Mouse (Mus musculus): ENCODE measurements around the gene A730071L15Rik. TPM values are rescaled to one million over a fixed set of nuclear protein-coding genes. Genes with fewer than 3 reads are reported as not detected.
A peak's percentile ranks its signal among the peaks of the same experiment; 100 is the strongest.

The A730071L15Rik gene
- polyA plus RNA-seq, 1 experiment = not detected

DNA sequence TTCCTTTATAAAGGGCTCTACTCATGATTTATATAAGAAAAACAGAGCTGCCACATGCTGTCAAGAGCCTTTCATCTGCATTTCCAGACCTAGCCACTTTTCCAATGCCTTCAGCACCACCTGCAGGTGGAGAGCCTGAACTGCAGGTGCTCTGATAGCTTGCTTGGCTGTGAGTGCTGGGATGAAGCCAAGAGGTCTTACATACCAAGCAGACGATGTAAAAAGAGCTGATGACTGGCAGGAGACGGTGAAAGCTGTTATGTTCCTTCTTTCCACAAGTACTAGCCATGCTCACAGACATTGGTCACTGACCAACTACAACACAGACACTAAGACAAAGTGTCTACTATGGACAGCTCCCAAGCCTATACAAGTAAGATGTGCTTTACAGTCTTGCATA, 12.0 kb upstream of the A730071L15Rik start:
- H3K4me3 ChIP-seq (replicated peaks; ENCODE audit: control insufficient read depth, low read depth, low read length) = no peak overlapping the region
- 2% methylated on average over 2 of the region's 2 CpGs for WGBS
- no peaks in the 10 kb centered on the region; the same call in 1 of the 2 replicates for H3K4me1 ChIP-seq (ENCODE audit: control insufficient read depth, insufficient read depth, low read length)
- H3K27ac ChIP-seq (ENCODE audit: control insufficient read depth, insufficient read depth, low read depth, low read length, poor library complexity) = no peak overlapping the region
- TF ChIP-seq POLR2A (IDR thresholded peaks at IDR 0.05; ENCODE audit: borderline replicate concordance, control insufficient read depth, low read depth, low read length) (no peak), CTCF (IDR thresholded peaks at IDR 0.05; ENCODE audit: control insufficient read depth, insufficient read depth, low read length) (peak; percentile 95)

DNA sequence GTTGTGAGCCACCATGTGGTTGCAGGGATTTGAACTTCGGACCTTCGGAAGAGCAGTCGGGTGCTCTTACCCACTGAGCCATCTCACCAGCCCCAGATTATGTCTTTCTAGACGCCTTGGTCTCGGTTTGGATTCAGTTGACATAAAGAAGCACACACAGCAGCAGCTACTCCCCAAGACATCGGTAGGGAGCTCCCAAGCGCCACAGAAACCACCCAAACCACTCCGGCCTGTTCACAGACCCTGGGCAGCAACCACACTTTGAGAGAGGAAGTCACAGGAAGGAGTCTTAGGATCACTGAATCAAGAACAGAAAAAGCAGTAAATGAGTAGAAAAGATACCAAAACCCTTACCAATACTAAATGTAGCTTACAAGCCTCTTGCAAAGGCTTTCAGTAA, 3.0 kb upstream of the A730071L15Rik start:
- WGBS = 41% methylated on average over 8 of the region's 8 CpGs
- TF ChIP-seq CTCF (IDR thresholded peaks at IDR 0.05; ENCODE audit: control insufficient read depth, insufficient read depth, low read length) (no peak), POLR2A (IDR thresholded peaks at IDR 0.05; ENCODE audit: borderline replicate concordance, control insufficient read depth, low read depth, low read length) (no peak)
- H3K4me1 ChIP-seq (ENCODE audit: control insufficient read depth, insufficient read depth, low read length) = peaks cover 1% of the 10 kb centered on the region
- H3K27ac ChIP-seq (ENCODE audit: control insufficient read depth, insufficient read depth, low read depth, low read length, poor library complexity) = no peak overlapping the region
- no peak overlapping the region for H3K4me3 ChIP-seq (replicated peaks; ENCODE audit: control insufficient read depth, low read depth, low read length)

DNA sequence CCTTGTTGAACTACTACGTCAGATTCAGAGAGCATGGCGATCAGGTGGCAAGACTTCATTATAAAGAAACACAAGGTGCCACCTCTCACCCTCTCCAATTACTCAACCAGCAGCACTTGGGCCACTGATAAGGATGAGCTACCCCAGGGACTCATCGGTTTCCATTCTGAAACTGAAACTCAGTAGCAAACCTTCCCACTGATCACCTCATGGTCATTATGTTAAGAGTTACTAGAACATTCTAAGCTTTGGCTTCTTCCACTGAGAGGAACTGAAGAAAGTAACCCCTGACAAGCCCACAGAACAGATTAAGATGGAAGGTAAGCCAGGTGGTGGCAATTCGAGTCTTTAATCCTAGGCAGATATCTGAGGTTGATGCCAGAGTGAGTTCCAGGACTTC, 1.4 kb upstream of the A730071L15Rik start:
- WGBS = 48% methylated on average over 4 of the region's 4 CpGs
- no peak overlapping the region for H3K4me3 ChIP-seq (replicated peaks; ENCODE audit: control insufficient read depth, low read depth, low read length)
- TF ChIP-seq POLR2A (IDR thresholded peaks at IDR 0.05; ENCODE audit: borderline replicate concordance, control insufficient read depth, low read depth, low read length) (no peak), CTCF (IDR thresholded peaks at IDR 0.05; ENCODE audit: control insufficient read depth, insufficient read depth, low read length) (no peak)
- no peak overlapping the region for H3K27ac ChIP-seq (ENCODE audit: control insufficient read depth, insufficient read depth, low read depth, low read length, poor library complexity)
- peaks cover 1% of the 10 kb centered on the region for H3K4me1 ChIP-seq (ENCODE audit: control insufficient read depth, insufficient read depth, low read length)

DNA sequence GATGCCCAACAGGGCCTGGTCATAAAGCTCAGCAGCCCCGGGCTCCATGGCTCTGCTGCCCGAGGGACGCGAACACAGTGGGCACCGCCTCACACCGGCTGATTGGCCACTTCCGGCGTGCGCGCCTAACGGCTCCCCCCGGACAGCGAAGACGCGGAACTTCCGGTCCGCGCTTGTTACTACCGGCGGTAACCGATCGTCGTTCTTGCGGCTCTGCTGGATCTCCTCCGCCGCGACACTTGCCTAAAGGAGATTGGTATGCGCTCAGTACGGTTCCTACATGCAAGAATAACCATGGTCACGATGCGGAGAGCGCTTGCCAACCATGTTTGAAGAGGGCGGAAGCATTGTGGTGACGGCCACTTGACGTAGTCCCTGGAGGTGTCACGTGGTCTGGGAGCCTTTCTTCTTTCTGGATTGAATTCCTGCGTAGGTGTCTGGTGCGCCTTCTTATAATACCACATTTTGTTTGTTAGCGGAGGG, 299 bp downstream of the A730071L15Rik start, which contains the start of gene Nudcd3:
Gene Nudcd3 (minus strand): TSS at position 329 of the 483 bp plus-strand sequence.
- peak within 1 kb of the TSS; percentile 93 for H3K27ac ChIP-seq (ENCODE audit: control insufficient read depth, insufficient read depth, low read depth, low read length, poor library complexity)
- TF ChIP-seq CTCF (IDR thresholded peaks at IDR 0.05; ENCODE audit: control insufficient read depth, insufficient read depth, low read length) (no peak; the same call in 1 of the 2 replicates), POLR2A (IDR thresholded peaks at IDR 0.05; ENCODE audit: borderline replicate concordance, control insufficient read depth, low read depth, low read length) (peak; percentile 79; the same call in 1 of the 2 replicates)
- WGBS = under 1% methylated on average over 39 of the region's 39 CpGs
- peak within 1 kb of the TSS; percentile 78 for H3K4me3 ChIP-seq (replicated peaks; ENCODE audit: control insufficient read depth, low read depth, low read length)
- peaks cover 1% of the 10 kb centered on the region for H3K4me1 ChIP-seq (ENCODE audit: control insufficient read depth, insufficient read depth, low read length)

DNA sequence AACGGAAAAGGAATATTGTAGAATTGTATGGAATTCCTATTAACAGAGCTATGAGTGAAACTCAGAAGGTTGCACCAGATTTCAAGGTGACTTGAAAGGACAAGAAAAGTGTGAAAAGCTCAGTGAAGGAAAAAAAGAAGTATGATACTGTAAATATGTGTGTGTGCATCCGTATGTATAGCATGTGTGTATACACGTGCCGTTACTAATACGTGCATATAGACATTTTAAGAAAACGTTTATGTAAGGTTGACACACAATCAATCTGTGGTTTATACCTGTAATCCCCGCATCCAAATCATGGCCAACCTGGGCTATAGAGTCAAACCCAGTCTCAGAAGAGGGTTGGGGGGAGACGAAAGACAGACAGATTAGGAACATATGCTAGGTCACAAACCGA, 741 bp downstream of the A730071L15Rik start:
- peak overlapping the region; percentile 78 for H3K4me3 ChIP-seq (replicated peaks; ENCODE audit: control insufficient read depth, low read depth, low read length)
- H3K4me1 ChIP-seq (ENCODE audit: control insufficient read depth, insufficient read depth, low read length) = peaks cover 1% of the 10 kb centered on the region
- WGBS = 22% methylated on average over 9 of the region's 9 CpGs
- TF ChIP-seq POLR2A (IDR thresholded peaks at IDR 0.05; ENCODE audit: borderline replicate concordance, control insufficient read depth, low read depth, low read length) (no peak), CTCF (IDR thresholded peaks at IDR 0.05; ENCODE audit: control insufficient read depth, insufficient read depth, low read length) (no peak)
- no peak overlapping the region for H3K27ac ChIP-seq (ENCODE audit: control insufficient read depth, insufficient read depth, low read depth, low read length, poor library complexity)

DNA sequence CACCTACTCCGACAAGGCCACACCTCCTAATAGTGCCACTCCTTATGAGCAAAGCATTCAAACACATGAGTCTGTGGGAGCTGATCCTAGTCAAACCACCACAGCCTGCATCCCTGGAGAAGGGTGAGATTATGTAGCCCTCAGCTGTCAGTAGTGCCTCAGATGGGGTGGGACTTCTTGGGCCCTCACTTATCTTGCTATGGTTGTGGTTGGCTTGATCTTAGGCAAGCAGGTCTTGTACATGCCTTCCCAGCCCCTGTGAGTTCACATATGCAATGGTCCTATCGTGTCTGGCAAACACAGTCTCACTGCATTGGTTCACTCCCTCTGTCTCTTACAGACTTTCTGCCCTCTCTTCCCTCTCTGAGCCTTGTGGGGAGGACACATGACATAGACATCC, 7.3 kb downstream of the A730071L15Rik start:
- H3K27ac ChIP-seq (ENCODE audit: control insufficient read depth, insufficient read depth, low read depth, low read length, poor library complexity) = no peak overlapping the region
- no peak overlapping the region for H3K4me3 ChIP-seq (replicated peaks; ENCODE audit: control insufficient read depth, low read depth, low read length)
- TF ChIP-seq CTCF (IDR thresholded peaks at IDR 0.05; ENCODE audit: control insufficient read depth, insufficient read depth, low read length) (no peak), POLR2A (IDR thresholded peaks at IDR 0.05; ENCODE audit: borderline replicate concordance, control insufficient read depth, low read depth, low read length) (no peak)
- no peaks in the 10 kb centered on the region for H3K4me1 ChIP-seq (ENCODE audit: control insufficient read depth, insufficient read depth, low read length)
- WGBS = 62% methylated on average over 2 of the region's 2 CpGs

DNA sequence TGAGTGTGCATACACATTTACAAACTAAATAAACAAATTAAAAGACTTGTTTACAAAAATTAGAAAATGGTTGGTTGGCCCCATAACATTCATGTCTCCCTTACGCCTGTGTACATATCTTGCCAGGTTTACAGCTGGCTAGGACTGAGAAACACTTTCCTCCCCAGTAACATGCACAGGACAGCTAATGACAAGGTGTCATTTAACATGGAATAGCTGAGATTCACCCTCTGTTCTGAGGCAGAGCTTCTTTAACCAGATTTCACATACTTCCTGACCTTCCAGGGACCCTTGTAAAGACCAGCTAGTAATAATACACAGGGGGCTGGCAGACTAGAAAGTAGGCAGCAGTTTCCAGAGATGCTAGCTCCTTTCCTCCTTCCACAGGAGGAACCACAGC, 8.3 kb downstream of the A730071L15Rik start:
- Histone ChIP-seq H3K27ac (ENCODE audit: control insufficient read depth, insufficient read depth, low read depth, low read length, poor library complexity) (no peak overlapping the region), H3K4me1 (ENCODE audit: control insufficient read depth, insufficient read depth, low read length) (no peaks in the 10 kb centered on the region), H3K4me3 (replicated peaks; ENCODE audit: control insufficient read depth, low read depth, low read length) (no peak overlapping the region)
- no peak for TF ChIP-seq POLR2A (IDR thresholded peaks at IDR 0.05; ENCODE audit: borderline replicate concordance, control insufficient read depth, low read depth, low read length)
- TF ChIP-seq CTCF (IDR thresholded peaks at IDR 0.05; ENCODE audit: control insufficient read depth, insufficient read depth, low read length) = no peak
- 81% methylated on average over 1 of the region's 1 CpGs for WGBS

DNA sequence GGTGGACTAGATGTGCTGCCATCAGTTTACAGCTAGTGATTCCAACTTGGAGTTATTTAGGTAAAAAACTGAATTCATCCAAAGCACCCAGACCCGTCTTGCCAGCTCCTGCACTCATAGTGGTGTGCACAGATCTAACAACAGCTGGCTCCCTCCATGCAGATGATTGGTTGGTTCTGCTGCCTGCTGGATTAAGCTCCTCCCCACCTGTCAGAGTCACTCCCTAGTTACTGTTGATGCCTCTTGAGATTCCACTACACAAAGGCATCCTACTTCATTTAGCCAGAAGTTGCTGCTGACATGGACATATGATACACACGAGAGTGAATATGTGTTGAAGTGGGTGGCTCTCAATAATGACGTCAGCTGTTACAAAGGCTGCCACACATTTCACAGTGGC, 17.0 kb downstream of the A730071L15Rik start:
- no peak overlapping the region for H3K27ac ChIP-seq (ENCODE audit: control insufficient read depth, insufficient read depth, low read depth, low read length, poor library complexity)
- WGBS = 78% methylated on average over 3 of the region's 3 CpGs
- TF ChIP-seq CTCF (IDR thresholded peaks at IDR 0.05; ENCODE audit: control insufficient read depth, insufficient read depth, low read length) = no peak
- TF ChIP-seq POLR2A (IDR thresholded peaks at IDR 0.05; ENCODE audit: borderline replicate concordance, control insufficient read depth, low read depth, low read length) = no peak
- H3K4me1 ChIP-seq (ENCODE audit: control insufficient read depth, insufficient read depth, low read length) = no peaks in the 10 kb centered on the region
- no peak overlapping the region for H3K4me3 ChIP-seq (replicated peaks; ENCODE audit: control insufficient read depth, low read depth, low read length)

Measured in bone marrow, adult 2 months (tissue).